Comparison of ENCODE assay signal across 18 mouse cellular contexts in genomic region chr7:79302586-79302985, GRCm38 (mm10). TPM values are rescaled to one million over a fixed set of nuclear protein-coding genes. Genes with fewer than 3 reads are reported as not detected.
DNase-seq lines count a peak whose midpoint lies in the region; ATAC-seq and TF ChIP-seq lines count a peak whose summit lies in the region.
"Had no signal": no experiment of that assay in that cellular context is flagged by ENCODE, and none has a peak within 500 bp of the region (broad histone marks: within the 10 kb centered on the region; RNA-seq: fewer than 3 reads in every experiment).

No protein-coding gene starts in this region.

- peaks cover 18% of the 10 kb centered on the region for H3K4me1 ChIP-seq in cerebellum, adult 2 months (ENCODE audit: control insufficient read depth, insufficient read depth, low read length)
- peaks cover 20% of the 10 kb centered on the region for H3K4me1 ChIP-seq in liver, embryonic 11.5 days (replicated peaks; ENCODE audit: control insufficient read depth, insufficient read depth, low read length)
- H3K4me1 ChIP-seq in liver, embryonic 12.5 days = peaks cover 73% of the 10 kb centered on the region
- peaks cover 24% of the 10 kb centered on the region for H3K4me1 ChIP-seq in intestine, embryonic 14.5 days (replicated peaks; ENCODE audit: control insufficient read depth, insufficient read depth, low read length)
- peaks cover 15% of the 10 kb centered on the region for H3K4me1 ChIP-seq in stomach, postnatal 0 days (replicated peaks; ENCODE audit: control insufficient read depth, insufficient read depth)
- peaks cover 35% of the 10 kb centered on the region for H3K4me1 ChIP-seq in midbrain, embryonic 13.5 days (replicated peaks)

- 88% methylated on average over 2 of the region's 2 CpGs for WGBS in cerebellum, adult 2 months
- 89% methylated on average over 2 of the region's 2 CpGs for WGBS in liver, embryonic 11.5 days
- 73% methylated on average over 2 of the region's 2 CpGs for WGBS in liver, embryonic 12.5 days (ENCODE audit: insufficient replicate concordance)
- WGBS in intestine, embryonic 14.5 days = 83% methylated on average over 2 of the region's 2 CpGs
- 68% methylated on average over 2 of the region's 2 CpGs for WGBS in stomach, postnatal 0 days
- 95% methylated on average over 2 of the region's 2 CpGs for WGBS in midbrain, embryonic 13.5 days

- H3K27me3 ChIP-seq in cerebellum, adult 2 months (ENCODE audit: control insufficient read depth, insufficient read depth, low read length) = no peaks in the 10 kb centered on the region
- H3K27me3 ChIP-seq in liver, embryonic 11.5 days (replicated peaks; ENCODE audit: control insufficient read depth, insufficient read depth, low read length) = no peaks in the 10 kb centered on the region
- no peaks in the 10 kb centered on the region for H3K27me3 ChIP-seq in liver, embryonic 12.5 days (replicated peaks)
- no peaks in the 10 kb centered on the region for H3K27me3 ChIP-seq in intestine, embryonic 14.5 days (replicated peaks; ENCODE audit: control insufficient read depth, insufficient read depth, low read length)
- H3K27me3 ChIP-seq in stomach, postnatal 0 days (ENCODE audit: control insufficient read depth, insufficient read depth, low read length) = no peaks in the 10 kb centered on the region
- H3K27me3 ChIP-seq in midbrain, embryonic 13.5 days = no peaks in the 10 kb centered on the region
- H3K27me3 ChIP-seq: limb, embryonic 15.5 days had no signal

- TF ChIP-seq POLR2A in cerebellum, adult 2 months (IDR thresholded peaks at IDR 0.05; ENCODE audit: borderline replicate concordance, insufficient read depth, low read length) = no peak

- DNase-seq in cerebellum, adult 2 months = no peak
- no peak for DNase-seq in cerebellum, adult 9-10 months
- no peak for DNase-seq in liver, embryonic 11.5 days (ENCODE audit: low spot score)
- no peak for DNase-seq in intestine, embryonic 14.5 days (ENCODE audit: low spot score)
- no peak for DNase-seq in stomach, postnatal 0 days (ENCODE audit: low spot score)
- no peak for DNase-seq in thymus, postnatal 25 days
- DNase-seq: cerebellum, adult 11 months; forebrain, postnatal 0 days; gastrocnemius, postnatal 14 days; heart, adult 2 months; kidney, postnatal 14 days; layer of hippocampus, adult 9-11 months; lung, adult 2 months; midbrain, embryonic 14.5 days; thymus, postnatal 14 days had no signal

- no peak overlapping the region for H3K9ac ChIP-seq in liver, embryonic 11.5 days (ENCODE audit: low read depth, low read length)
- no peak overlapping the region for H3K9ac ChIP-seq in liver, embryonic 12.5 days
- H3K9ac ChIP-seq in intestine, embryonic 14.5 days (ENCODE audit: low read length) = no peak overlapping the region
- no peak overlapping the region for H3K9ac ChIP-seq in stomach, postnatal 0 days (ENCODE audit: low read length)
- H3K9ac ChIP-seq in midbrain, embryonic 13.5 days (replicated peaks) = no peak overlapping the region
- H3K9ac ChIP-seq: forebrain, postnatal 0 days; limb, embryonic 15.5 days had no signal

- H3K4me2 ChIP-seq in liver, embryonic 11.5 days = no peak overlapping the region
- no peak overlapping the region for H3K4me2 ChIP-seq in liver, embryonic 12.5 days
- H3K4me2 ChIP-seq in intestine, embryonic 14.5 days (ENCODE audit: low read length) = no peak overlapping the region
- H3K4me2 ChIP-seq in stomach, postnatal 0 days (replicated peaks; ENCODE audit: low read depth) = no peak overlapping the region
- H3K4me2 ChIP-seq in midbrain, embryonic 13.5 days (replicated peaks) = no peak overlapping the region
- H3K4me2 ChIP-seq: limb, embryonic 15.5 days had no signal

- no peaks in the 10 kb centered on the region for H3K36me3 ChIP-seq in liver, embryonic 11.5 days (ENCODE audit: control insufficient read depth, insufficient read depth, low read length)
- H3K36me3 ChIP-seq in liver, embryonic 12.5 days = peaks cover 69% of the 10 kb centered on the region
- peaks cover 14% of the 10 kb centered on the region for H3K36me3 ChIP-seq in intestine, embryonic 14.5 days (ENCODE audit: control insufficient read depth, insufficient read depth, low read length)
- H3K36me3 ChIP-seq in stomach, postnatal 0 days (ENCODE audit: control insufficient read depth, insufficient read depth, low read length) = no peaks in the 10 kb centered on the region
- H3K36me3 ChIP-seq in midbrain, embryonic 13.5 days = peaks cover 18% of the 10 kb centered on the region

- H3K4me3 ChIP-seq in cerebellum, adult 2 months (replicated peaks; ENCODE audit: insufficient read depth, low read depth, low read length) = no peak overlapping the region
- H3K4me3 ChIP-seq in liver, embryonic 11.5 days (ENCODE audit: low read depth, low read length) = no peak overlapping the region
- no peak overlapping the region for H3K4me3 ChIP-seq in liver, embryonic 12.5 days
- no peak overlapping the region for H3K4me3 ChIP-seq in intestine, embryonic 14.5 days (ENCODE audit: low read depth, low read length)
- no peak overlapping the region for H3K4me3 ChIP-seq in stomach, postnatal 0 days (ENCODE audit: low read depth, low read length)
- no peak overlapping the region for H3K4me3 ChIP-seq in midbrain, embryonic 13.5 days (replicated peaks)
- H3K4me3 ChIP-seq: heart, adult 2 months; limb, embryonic 15.5 days had no signal

- no peak for TF ChIP-seq CTCF in cerebellum, adult 2 months (IDR thresholded peaks at IDR 0.05; ENCODE audit: borderline replicate concordance, insufficient read depth, low read depth, low read length)
- TF ChIP-seq CTCF in stomach, postnatal 0 days (IDR thresholded peaks at IDR 0.05; ENCODE audit: low read depth) = no peak

- TF ChIP-seq EP300 in stomach, postnatal 0 days (optimal IDR thresholded peaks at IDR 0.05) = no peak

- ATAC-seq in liver, embryonic 11.5 days (replicated peaks; ENCODE audit: low FRiP score) = no peak
- ATAC-seq in liver, embryonic 12.5 days = no peak
- ATAC-seq in intestine, embryonic 14.5 days (replicated peaks; ENCODE audit: low FRiP score, low TSS enrichment, low read depth) = 0 out of 2 replicates have a peak, but pooled peaks have one; percentile 3
- ATAC-seq in stomach, postnatal 0 days (ENCODE audit: low FRiP score, low TSS enrichment) = no peak
- no peak for ATAC-seq in midbrain, embryonic 13.5 days
- ATAC-seq: forebrain, postnatal 0 days had no signal

- 0 out of 2 replicates have a peak overlapping the region, but pooled peaks have one; percentile 11 for H3K27ac ChIP-seq in cerebellum, adult 2 months (ENCODE audit: insufficient read depth, low read length)
- H3K27ac ChIP-seq in liver, embryonic 11.5 days (ENCODE audit: low read depth, low read length) = 0 out of 2 replicates have a peak overlapping the region, but pooled peaks have one; percentile 13
- H3K27ac ChIP-seq in liver, embryonic 12.5 days = no peak overlapping the region
- H3K27ac ChIP-seq in intestine, embryonic 14.5 days (ENCODE audit: low read depth) = no peak overlapping the region
- H3K27ac ChIP-seq in stomach, postnatal 0 days (replicated peaks) = peak overlapping the region; percentile 88
- no peak overlapping the region for H3K27ac ChIP-seq in midbrain, embryonic 13.5 days
- H3K27ac ChIP-seq: heart, adult 2 months; limb, embryonic 15.5 days had no signal

- no peaks in the 10 kb centered on the region for H3K9me3 ChIP-seq in liver, embryonic 11.5 days (ENCODE audit: control insufficient read depth, low read length)
- H3K9me3 ChIP-seq in liver, embryonic 12.5 days (replicated peaks) = no peaks in the 10 kb centered on the region
- no peaks in the 10 kb centered on the region for H3K9me3 ChIP-seq in intestine, embryonic 14.5 days (ENCODE audit: control insufficient read depth, low read length)
- no peaks in the 10 kb centered on the region for H3K9me3 ChIP-seq in stomach, postnatal 0 days (ENCODE audit: control insufficient read depth, low read length)
- H3K9me3 ChIP-seq in midbrain, embryonic 13.5 days = no peaks in the 10 kb centered on the region
- H3K9me3 ChIP-seq: limb, embryonic 15.5 days had no signal

RNA-seq across cellular contexts. Expression of gene Abhd2, which starts 29.6 kb away (rescaled TPM):
- polyA plus RNA-seq in cerebellum, adult 2 months (2012; rRNA removed) = 22.0 and 25.3 TPM in 2 replicates
- polyA plus RNA-seq in liver, embryonic 11.5 days (2014; fragmentation: Nextera tagmentation; extraction: Ambion mirVana) = 11.5 and 13.4 TPM in 2 replicates
- 9.6 and 10.5 TPM in 2 replicates for polyA plus RNA-seq in liver, embryonic 12.5 days (2016; fragmentation: Nextera tagmentation; extraction: Ambion mirVana)
- 14.6 and 15.2 TPM in 2 replicates for polyA plus RNA-seq in intestine, embryonic 14.5 days (2014; fragmentation: Nextera tagmentation; extraction: Ambion mirVana)
- polyA plus RNA-seq in stomach, postnatal 0 days (2015; fragmentation: Nextera tagmentation; extraction: Ambion mirVana) = 24.6 and 27.5 TPM in 2 replicates
- polyA plus RNA-seq in midbrain, embryonic 13.5 days (2015; fragmentation: Nextera tagmentation; extraction: Ambion mirVana) = 16.4 and 16.5 TPM in 2 replicates

Comparison
In these comparisons a context has a peak if more than half of its experiments do, and no peak if none do; other contexts are left out.
1. H3K27ac ChIP-seq: peak in cerebellum, adult 2 months (single experiment), liver, embryonic 11.5 days (single experiment) and stomach, postnatal 0 days (single experiment); none in liver, embryonic 12.5 days (single experiment), intestine, embryonic 14.5 days (single experiment) and midbrain, embryonic 13.5 days (single experiment).